Mouse (Mus musculus) T-helper 1 cell (primary cell): ENCODE data around the gene Wbp1l.

ENCODE experiments used
- in situ Hi-C: fragments of 300-600 bp; cut with MboI, MseI; formaldehyde crosslinking; loops from one replicate; pipeline ENCODE4 v1.15.1; 2025; ENCODE audit warnings: high pct_unique_total_duplicates

Wbp1l gene

GRCm38 (mm10) chr19:46657339-46658020 lies 58.6 kb downstream of the Wbp1l start:
- in situ Hi-C loops, result no loop called here

GRCm38 (mm10) chr19:46658348-46658747 lies 59.5 kb downstream of the Wbp1l start:
- in situ Hi-C loops, result no loop called here

GRCm38 (mm10) chr19:46658851-46659250 lies 60.0 kb downstream of the Wbp1l start:
- in situ Hi-C loops, result no loop called here

- in situ Hi-C loops, result no loop called here
These were observed 62.6 kb downstream of the Wbp1l start for GRCm38 (mm10) chr19:46661511-46661910.

GRCm38 (mm10) chr19:46662214-46662613 lies 63.3 kb downstream of the Wbp1l start:
- in situ Hi-C loops, result no loop called here

GRCm38 (mm10) chr19:46662784-46663183 lies 63.9 kb downstream of the Wbp1l start:
- in situ Hi-C loops, result no loop called here

GRCm38 (mm10) chr19:46665474-46665873 lies 66.6 kb downstream of the Wbp1l start:
- in situ Hi-C loops, result loop anchor here (5.0 kb wide), 2 partner anchors 63 to 202 kb away; no protein-coding TSS in a partner anchor

GRCm38 (mm10) chr19:46667300-46667699 lies 68.4 kb downstream of the Wbp1l start:
- in situ Hi-C loops, result loop anchor here (5.0 kb wide), 2 partner anchors 65 to 200 kb away; no protein-coding TSS in a partner anchor

- in situ Hi-C loops, result loop anchor here (5.0 kb wide), 2 partner anchors 66 to 199 kb away; no protein-coding TSS in a partner anchor
These were observed 69.4 kb downstream of the Wbp1l start for GRCm38 (mm10) chr19:46668263-46668662.

- in situ Hi-C loops, result loop anchor here (5.0 kb wide), 3 partner anchors 62 to 197 kb away; no protein-coding TSS in a partner anchor
These were observed 70.9 kb downstream of the Wbp1l start for GRCm38 (mm10) chr19:46669802-46670201.

- in situ Hi-C loops, result loop anchor here (5.0 kb wide), 1 partner anchor 62 kb away; no protein-coding TSS in a partner anchor
These were observed 71.8 kb downstream of the Wbp1l start for GRCm38 (mm10) chr19:46670691-46671090.

- in situ Hi-C loops, result loop anchor here (5.0 kb wide), 1 partner anchor 59 kb away; no protein-coding TSS in a partner anchor
These were observed 74.0 kb downstream of the Wbp1l start, which contains the start of gene Cyp17a1 for GRCm38 (mm10) chr19:46672766-46673418. Cyp17a1 (minus strand) TSS chr19:46673172.

GRCm38 (mm10) chr19:46675641-46676040 lies 76.8 kb downstream of the Wbp1l start:
- in situ Hi-C loops, result no loop called here

GRCm38 (mm10) chr19:46679720-46680383 lies 81.0 kb downstream of the Wbp1l start:
- in situ Hi-C loops, result no loop called here

- in situ Hi-C loops, result no loop called here
These were observed 90.8 kb downstream of the Wbp1l start, which contains the start of gene Borcs7 for GRCm38 (mm10) chr19:46689460-46690372. Borcs7 (plus strand) TSS chr19:46689906.

GRCm38 (mm10) chr19:46690387-46690786 lies 91.5 kb downstream of the Wbp1l start:
- in situ Hi-C loops, result no loop called here

GRCm38 (mm10) chr19:46691078-46691477 lies 92.2 kb downstream of the Wbp1l start:
- in situ Hi-C loops, result no loop called here

GRCm38 (mm10) chr19:46693146-46693545 lies 94.3 kb downstream of the Wbp1l start:
- in situ Hi-C loops, result no loop called here

- in situ Hi-C loops, result no loop called here
These were observed 97.6 kb downstream of the Wbp1l start for GRCm38 (mm10) chr19:46696482-46696881.

- in situ Hi-C loops, result no loop called here
These were observed 98.1 kb downstream of the Wbp1l start for GRCm38 (mm10) chr19:46696943-46697342.
